Mouse (Mus musculus) heart, embryonic 16.5 days (tissue): ENCODE measurements around the gene Tmem217. TPM values are rescaled to one million over a fixed set of nuclear protein-coding genes. Genes with fewer than 3 reads are reported as not detected.
A peak's percentile ranks its signal among the peaks of the same experiment; 100 is the strongest.

Source experiments
- ATAC-seq: fragments of 200-750 bp; cut with Nextera tagmentation; replicated peaks from 2 replicates; pipeline ENCODE4 v1.8.0; 2017; ENCODE audit warnings: moderate number of reproducible peaks; ENCODE audit not compliant: insufficient read depth, low FRiP score; ENCODE audit errors: extremely low read depth
- H3K27ac ChIP-seq: fragments of 300-500 bp; sonication (generic); 2 replicates; pipeline ENCODE4 v1.5.1; 2014; ENCODE audit warnings: mild to moderate bottlenecking, low read length, control low read depth, moderate library complexity
- H3K27me3 ChIP-seq: fragments of 300-500 bp; sonication (generic); 2 replicates; pipeline ENCODE4 v1.6.1; 2014; ENCODE audit warnings: low read length, mixed read lengths; ENCODE audit not compliant: control insufficient read depth, insufficient read depth
- H3K36me3 ChIP-seq: fragments of 300-500 bp; sonication (generic); 2 replicates; pipeline ENCODE4 v1.6.1; 2014; ENCODE audit not compliant: control insufficient read depth, insufficient read depth
- H3K4me1 ChIP-seq: fragments of 300-500 bp; sonication (generic); 2 replicates; pipeline ENCODE4 v1.6.1; 2014; ENCODE audit warnings: low read length, mixed read lengths; ENCODE audit not compliant: control insufficient read depth, insufficient read depth
- H3K4me2 ChIP-seq: fragments of 300-500 bp; sonication (generic); 2 replicates; pipeline ENCODE4 v1.6.1; 2014; ENCODE audit warnings: low read depth, mild to moderate bottlenecking, control low read depth, low read length
- H3K4me3 ChIP-seq: fragments of 300-500 bp; sonication (generic); 2 replicates; pipeline ENCODE4 v1.5.1; 2014; ENCODE audit warnings: mild to moderate bottlenecking, control low read depth, low read length
- H3K9ac ChIP-seq: fragments of 300-500 bp; sonication (generic); 2 replicates; pipeline ENCODE4 v1.6.1; 2014; ENCODE audit warnings: low read length, control low read depth
- H3K9me3 ChIP-seq: fragments of 300-500 bp; sonication (generic); replicated peaks from 2 replicates; pipeline ENCODE4 v1.6.1; 2016; ENCODE audit warnings: low read length; ENCODE audit not compliant: control insufficient read depth
- WGBS: fragments of 180-500 bp; shearing (Covaris S2); extraction: QIAGEN DNeasy Blood & Tissue Kit; methylation state at CpG from one replicate; pipeline ENCODE4 v1.1.7; 2014; 5-methylcytosine and 5-hydroxymethylcytosine counted together
- polyA plus RNA-seq: library from polyadenylated mRNA; unstranded; fragments of >200 nt; fragmentation: Nextera tagmentation; extraction: Ambion mirVana; gene quantifications from 2 replicates; pipeline ENCODE4 v1.2.1, GENCODE M21; 2015

The Tmem217 gene
- polyA plus RNA-seq, 1 experiment from 2014 or later: 0.85 TPM

DNA sequence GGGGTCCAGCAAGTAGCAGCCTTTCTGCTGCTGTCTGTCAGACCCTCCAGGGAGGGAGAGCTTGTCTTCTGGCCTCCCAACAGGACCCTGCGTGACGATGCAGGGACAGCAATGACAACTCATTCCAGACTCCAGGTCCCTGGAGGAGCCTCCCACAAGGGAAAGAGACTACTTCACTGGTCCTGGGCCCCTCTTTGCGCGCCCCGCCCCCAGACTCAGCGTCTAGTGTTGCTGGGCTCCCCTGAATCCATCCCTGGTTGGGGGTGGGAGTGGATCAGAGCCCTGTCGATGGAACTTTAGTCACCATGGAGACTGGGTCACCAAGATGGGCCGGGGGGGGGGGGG lies 57.5 kb downstream of the Tmem217 start:
- peak overlapping the region; percentile 48; the same call in 1 of the 2 replicates for H3K27ac ChIP-seq
- no peaks in the 10 kb centered on the region for H3K9me3 ChIP-seq
- no peak overlapping the region for H3K4me3 ChIP-seq

DNA sequence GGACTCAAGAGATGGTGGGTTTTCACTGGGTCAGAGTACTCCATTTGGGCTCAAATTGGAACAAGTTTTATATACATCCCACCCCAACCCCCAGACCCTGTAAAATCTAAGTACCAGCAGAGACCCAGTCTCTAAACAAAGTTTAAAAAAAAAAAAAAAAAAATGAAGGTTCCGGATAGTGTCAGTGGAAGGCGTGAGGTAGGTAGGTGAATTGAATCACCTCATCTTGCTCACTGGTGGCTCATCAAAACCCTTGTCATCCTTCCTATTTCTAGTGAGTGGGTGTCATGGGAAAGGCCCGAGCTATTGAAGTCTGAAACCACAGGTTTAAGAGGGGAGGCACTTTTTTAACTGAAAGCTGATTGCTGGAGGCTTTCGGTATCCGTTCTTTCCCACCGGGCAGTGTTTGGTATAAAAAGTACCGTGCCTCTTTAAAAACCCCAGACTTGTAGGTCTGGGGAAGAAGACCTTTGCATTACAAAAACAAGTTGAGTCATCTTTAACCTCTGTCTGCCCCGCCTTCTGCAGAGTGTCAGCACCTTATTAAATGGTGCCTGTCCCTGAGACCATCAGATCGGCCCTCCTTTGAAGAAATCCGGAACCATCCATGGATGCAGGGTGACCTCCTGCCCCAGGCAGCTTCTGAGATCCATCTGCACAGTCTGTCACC lies 58.0 kb downstream of the Tmem217 start:
- Histone ChIP-seq H3K36me3 (peaks cover 8% of the 10 kb centered on the region), H3K4me2 (peak overlapping the region; percentile 82; the same call in 1 of the 2 replicates), H3K27me3 (no peaks in the 10 kb centered on the region), H3K9me3 (no peaks in the 10 kb centered on the region), H3K27ac (peak overlapping the region; percentile 48; the same call in 1 of the 2 replicates), H3K4me1 (peaks cover 11% of the 10 kb centered on the region), H3K4me3 (0 out of 2 replicates have a peak overlapping the region, but pooled peaks have one; percentile 97), H3K9ac (0 out of 2 replicates have a peak overlapping the region, but pooled peaks have one; percentile 7)
- 70% methylated on average over 10 of the region's 10 CpGs for WGBS
- no peak for ATAC-seq

More for the DNA sequence above, 57.5 kb downstream of the Tmem217 start:
- no peak for ATAC-seq
- Histone ChIP-seq H3K27me3 (no peaks in the 10 kb centered on the region), H3K9ac (0 out of 2 replicates have a peak overlapping the region, but pooled peaks have one; percentile 7), H3K4me2 (peak overlapping the region; percentile 5; the same call in 1 of the 2 replicates), H3K36me3 (peaks cover 8% of the 10 kb centered on the region), H3K4me1 (peaks cover 9% of the 10 kb centered on the region)
- 65% methylated on average over 7 of the region's 8 CpGs for WGBS

DNA sequence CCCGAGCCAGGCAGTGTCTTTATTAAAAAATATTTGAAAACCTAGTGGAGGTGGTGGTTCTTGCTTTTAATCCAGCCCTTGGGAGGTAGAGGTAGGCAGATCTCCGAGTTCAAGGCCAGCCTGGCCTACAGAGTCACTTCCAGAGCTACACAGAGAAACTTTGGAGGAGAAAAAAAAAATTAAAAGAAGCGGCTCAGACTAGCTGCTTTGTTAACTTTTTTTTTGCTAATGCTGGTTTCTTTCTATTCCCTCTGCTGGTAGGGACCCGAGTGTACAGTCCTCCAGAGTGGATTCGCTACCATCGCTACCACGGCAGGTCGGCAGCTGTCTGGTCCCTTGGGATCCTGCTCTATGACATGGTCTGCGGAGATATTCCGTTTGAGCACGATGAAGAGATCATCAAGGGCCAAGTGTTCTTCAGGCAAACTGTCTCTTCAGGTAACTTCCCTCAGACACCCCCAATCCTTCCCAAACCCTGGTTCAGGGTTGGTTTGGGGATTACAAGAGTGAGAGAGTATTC lies 58.7 kb downstream of the Tmem217 start:
- peaks cover 8% of the 10 kb centered on the region for H3K36me3 ChIP-seq
- H3K27ac ChIP-seq: 0 out of 2 replicates have a peak overlapping the region, but pooled peaks have one; percentile 24
- H3K9me3 ChIP-seq: no peaks in the 10 kb centered on the region
- 77% methylated on average over 11 of the region's 11 CpGs for WGBS
- ATAC-seq: no peak
- H3K27me3 ChIP-seq: no peaks in the 10 kb centered on the region
- peaks cover 18% of the 10 kb centered on the region for H3K4me1 ChIP-seq
- H3K9ac ChIP-seq: 0 out of 2 replicates have a peak overlapping the region, but pooled peaks have one; percentile 10
- H3K4me2 ChIP-seq: peak overlapping the region; percentile 82
- H3K4me3 ChIP-seq: peak overlapping the region; percentile 97

DNA sequence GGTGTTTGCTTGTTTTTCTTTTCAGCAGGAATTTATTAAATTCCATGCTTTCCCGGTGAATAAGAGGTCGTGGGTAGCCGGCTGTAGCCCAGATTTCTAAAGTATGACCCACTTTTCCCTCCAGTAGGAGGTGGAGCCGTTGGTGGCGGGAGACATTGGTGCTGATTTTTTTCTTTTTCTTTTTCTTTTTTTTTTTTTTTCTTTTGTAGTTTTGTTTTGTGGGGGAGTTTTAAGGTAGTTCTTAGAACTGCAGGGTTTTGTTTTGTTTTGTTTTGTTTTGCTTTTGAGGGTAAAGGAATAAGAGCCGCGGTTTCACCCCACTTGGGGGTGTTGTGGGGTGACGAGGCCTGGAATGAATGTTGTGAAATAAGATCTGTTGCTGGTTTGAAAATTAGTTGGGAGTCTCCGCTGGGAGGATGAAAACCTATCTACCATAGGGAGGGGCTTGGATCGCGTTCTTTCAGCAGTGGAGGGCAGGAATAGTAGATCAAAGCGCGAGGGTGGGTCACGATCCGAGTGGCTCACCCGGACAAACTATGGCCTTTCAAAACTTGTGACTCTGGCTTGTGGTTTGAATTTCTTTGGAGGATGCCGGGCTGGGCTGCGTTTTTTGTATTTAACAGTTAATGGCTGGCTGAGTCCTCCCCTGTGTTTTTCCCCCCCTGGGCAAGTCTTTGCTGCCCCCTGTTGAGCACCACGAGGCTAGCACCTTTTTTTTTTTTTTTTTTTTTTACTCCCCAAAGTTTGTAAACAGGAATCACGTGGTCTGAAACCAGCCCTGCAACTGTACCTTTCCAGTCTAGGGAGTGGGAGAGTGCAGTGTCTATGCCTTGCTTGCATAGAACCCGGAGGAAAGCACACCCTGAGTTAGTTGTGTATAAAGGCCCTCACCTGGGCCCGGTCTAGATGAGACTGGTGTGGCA lies 59.7 kb downstream of the Tmem217 start:
- Histone ChIP-seq H3K4me3 (peak overlapping the region; percentile 97), H3K4me1 (peaks cover 16% of the 10 kb centered on the region), H3K9me3 (no peaks in the 10 kb centered on the region), H3K27me3 (no peaks in the 10 kb centered on the region), H3K36me3 (peaks cover 8% of the 10 kb centered on the region), H3K4me2 (peak overlapping the region; percentile 82), H3K9ac (peak overlapping the region; percentile 98), H3K27ac (peak overlapping the region; percentile 94)
- no peak for ATAC-seq
- WGBS: 2% methylated on average over 22 of the region's 22 CpGs

DNA sequence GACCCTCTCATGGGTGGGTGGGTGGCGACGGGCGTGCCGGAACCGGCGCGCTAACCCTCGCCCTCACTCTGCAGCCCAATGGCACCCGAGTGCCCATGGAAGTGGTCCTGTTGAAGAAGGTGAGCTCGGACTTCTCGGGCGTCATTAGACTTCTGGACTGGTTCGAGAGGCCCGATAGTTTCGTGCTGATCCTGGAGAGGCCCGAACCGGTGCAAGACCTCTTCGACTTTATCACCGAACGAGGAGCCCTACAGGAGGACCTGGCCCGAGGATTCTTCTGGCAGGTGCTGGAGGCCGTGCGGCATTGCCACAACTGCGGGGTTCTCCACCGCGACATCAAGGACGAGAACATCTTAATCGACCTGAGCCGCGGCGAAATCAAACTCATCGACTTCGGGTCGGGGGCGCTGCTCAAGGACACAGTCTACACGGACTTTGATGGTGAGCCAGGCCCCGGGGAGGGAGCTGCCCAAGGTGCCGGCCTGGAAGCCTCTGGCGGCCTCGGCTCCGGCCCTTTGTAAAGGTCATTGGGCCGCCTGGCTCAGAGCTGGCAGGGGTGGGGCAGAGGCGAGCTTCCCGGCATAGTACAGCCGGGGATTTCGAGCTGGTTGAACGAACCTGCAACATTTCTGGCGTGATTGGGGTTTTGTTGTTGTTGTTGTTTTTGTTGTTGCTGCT lies 60.5 kb downstream of the Tmem217 start:
- no peak for ATAC-seq
- under 1% methylated on average over 48 of the region's 48 CpGs for WGBS
- no peaks in the 10 kb centered on the region for H3K27me3 ChIP-seq

DNA sequence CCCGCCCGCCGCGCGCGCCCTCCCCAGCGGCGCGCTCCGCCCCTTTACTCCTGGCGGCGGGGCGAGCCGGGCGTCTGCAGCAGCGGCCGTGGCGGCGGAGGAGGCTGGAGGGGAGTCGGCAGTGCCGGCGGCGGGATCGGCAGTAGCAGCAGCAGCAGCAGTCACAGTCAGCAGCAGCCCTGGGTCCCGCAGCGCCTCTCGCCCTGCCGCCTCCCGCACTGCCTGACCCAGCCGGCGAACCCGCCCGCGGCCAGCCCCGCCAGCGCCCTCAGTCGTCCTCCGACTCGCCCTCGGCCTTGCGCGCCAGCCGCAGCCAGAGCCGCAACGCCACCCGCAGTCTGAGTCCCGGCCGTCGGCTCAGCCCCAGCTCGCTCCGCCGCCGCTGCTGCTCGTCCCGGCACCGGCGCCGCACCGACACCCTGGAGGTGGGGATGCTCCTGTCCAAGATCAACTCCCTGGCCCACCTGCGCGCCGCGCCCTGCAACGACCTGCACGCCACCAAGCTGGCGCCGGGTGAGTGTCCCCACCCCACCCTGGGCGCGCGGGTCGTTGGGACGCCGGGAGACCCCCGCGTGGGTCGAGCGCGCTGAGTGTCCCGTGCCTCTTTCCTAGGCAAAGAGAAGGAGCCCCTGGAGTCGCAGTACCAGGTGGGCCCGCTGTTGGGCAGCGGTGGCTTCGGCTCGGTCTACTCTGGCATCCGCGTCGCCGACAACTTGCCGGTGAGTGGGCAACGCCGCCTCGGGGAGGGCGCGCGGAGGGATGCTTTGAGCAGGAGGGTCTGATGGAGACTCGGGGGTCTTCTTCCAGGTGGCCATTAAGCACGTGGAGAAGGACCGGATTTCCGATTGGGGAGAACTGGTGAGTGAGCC lies 61.2 kb downstream of the Tmem217 start, which contains the start of gene Pim1:
TSS of gene Pim1 (plus strand) at position 41 of the 869 bp plus-strand sequence.
- WGBS: 0% methylated on average over 94 of the region's 99 CpGs
- Histone ChIP-seq H3K36me3 (peaks cover 8% of the 10 kb centered on the region), H3K9me3 (no peaks in the 10 kb centered on the region), H3K27me3 (no peaks in the 10 kb centered on the region), H3K4me2 (peak within 1 kb of the TSS; percentile 82), H3K27ac (peak within 1 kb of the TSS; percentile 94), H3K4me1 (peaks cover 16% of the 10 kb centered on the region), H3K4me3 (peak within 1 kb of the TSS; percentile 97), H3K9ac (peak within 1 kb of the TSS; percentile 98)
- ATAC-seq: peak; percentile 23

More for the DNA sequence above, 60.5 kb downstream of the Tmem217 start:
- Histone ChIP-seq H3K4me3 (peak overlapping the region; percentile 97), H3K4me2 (peak overlapping the region; percentile 82), H3K36me3 (peaks cover 8% of the 10 kb centered on the region), H3K9ac (peak overlapping the region; percentile 98), H3K4me1 (peaks cover 16% of the 10 kb centered on the region), H3K27ac (peak overlapping the region; percentile 94), H3K9me3 (no peaks in the 10 kb centered on the region)

DNA sequence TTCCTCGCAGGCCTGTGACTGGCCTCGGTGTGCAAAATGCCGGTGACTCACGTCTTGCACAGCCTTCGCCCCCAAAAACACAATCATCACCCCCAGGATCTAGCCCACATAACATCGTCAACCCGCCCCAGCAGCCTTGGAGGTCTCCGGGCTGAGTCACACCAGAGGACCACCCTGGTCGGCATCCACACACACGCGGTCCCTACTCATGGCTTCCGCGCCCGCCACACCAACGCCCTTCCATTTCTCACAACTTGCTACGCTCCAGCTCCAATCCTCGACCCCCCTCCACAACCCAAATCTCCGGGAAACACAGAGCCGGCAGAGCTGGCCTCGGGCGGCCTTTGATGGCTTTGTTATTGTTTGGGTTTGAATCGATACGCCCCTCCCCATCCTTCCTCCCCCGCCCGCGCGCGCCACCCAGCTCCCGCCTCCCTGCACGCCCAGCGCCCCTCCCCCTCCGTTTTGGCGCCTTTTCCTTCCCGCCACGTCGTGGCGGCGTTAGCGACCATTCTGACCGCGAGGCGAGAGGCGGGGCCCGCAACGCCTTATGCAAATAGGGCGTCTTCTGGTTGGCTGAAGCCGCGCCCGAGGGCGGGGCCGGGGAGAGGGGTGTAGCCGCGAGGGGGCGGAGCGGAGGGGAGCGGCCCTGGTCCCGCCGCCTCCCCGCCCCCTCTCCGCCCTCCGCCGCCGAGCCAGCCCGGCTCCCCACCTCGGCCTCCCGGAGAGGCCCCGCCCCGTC lies 62.0 kb downstream of the Tmem217 start:
- Histone ChIP-seq H3K27ac (peak overlapping the region; percentile 80), H3K4me1 (peaks cover 16% of the 10 kb centered on the region), H3K4me3 (peak overlapping the region; percentile 97), H3K9ac (peak overlapping the region; percentile 77), H3K9me3 (no peaks in the 10 kb centered on the region), H3K4me2 (peak overlapping the region; percentile 75), H3K27me3 (no peaks in the 10 kb centered on the region), H3K36me3 (peaks cover 8% of the 10 kb centered on the region)
- WGBS: under 1% methylated on average over 49 of the region's 68 CpGs
- ATAC-seq: peak; percentile 92
